Mouse (Mus musculus) left cerebral cortex, adult 8-10 months (tissue): ENCODE measurements around the gene Brsk1. TPM values are rescaled to one million over a fixed set of nuclear protein-coding genes. Genes with fewer than 3 reads are reported as not detected.
A peak's percentile ranks its signal among the peaks of the same experiment; 100 is the strongest.

Source experiments
- DNase-seq, 2 experiments: peaks; one replicate each; pipeline ENCODE4 v3.0.0; 2022; ENCODE audit warnings: low spot score in 2 of 2
- total RNA-seq, 4 experiments: library from RNA; stranded (reverse); gene quantifications; 2 replicates each; pipeline ENCODE4 v1.2.4; 2022

The Brsk1 gene
- total RNA-seq, 4 experiments from 2014 or later, result 377 to 435 (median 401) TPM

DNA sequence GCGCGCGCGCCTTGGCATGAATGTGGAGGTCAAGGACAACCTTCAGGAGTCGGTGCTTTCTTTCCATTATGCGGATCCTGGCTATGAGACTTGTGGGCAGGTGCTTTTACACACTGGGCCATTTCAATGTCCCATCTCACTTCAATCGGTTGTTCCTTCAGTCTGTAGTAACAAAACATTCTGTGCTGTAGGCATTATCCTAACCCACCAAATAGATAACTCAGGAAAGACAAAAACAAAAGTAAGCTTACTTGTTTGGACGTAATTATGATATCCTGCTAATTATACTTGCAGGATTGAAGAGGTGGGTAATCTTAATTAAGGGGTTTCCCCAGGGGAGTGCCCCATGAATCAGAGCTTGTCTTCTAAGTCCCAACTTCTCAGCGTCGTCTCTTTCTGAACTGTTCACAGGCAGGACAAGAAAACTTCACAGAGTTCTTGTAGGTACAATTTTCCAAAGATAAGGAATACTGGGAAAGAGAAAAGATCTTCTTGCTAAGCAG lies 48.7 kb downstream of the Brsk1 start:
- DNase-seq, result no peak

- peak; percentile 91 to 100 for DNase-seq
Measured at GRCm38 (mm10) chr7:4739544-4740275, 49.3 kb downstream of the Brsk1 start, which contains the start of gene Kmt5c. TSS of gene Kmt5c (plus strand) at chr7:4740115.

DNA sequence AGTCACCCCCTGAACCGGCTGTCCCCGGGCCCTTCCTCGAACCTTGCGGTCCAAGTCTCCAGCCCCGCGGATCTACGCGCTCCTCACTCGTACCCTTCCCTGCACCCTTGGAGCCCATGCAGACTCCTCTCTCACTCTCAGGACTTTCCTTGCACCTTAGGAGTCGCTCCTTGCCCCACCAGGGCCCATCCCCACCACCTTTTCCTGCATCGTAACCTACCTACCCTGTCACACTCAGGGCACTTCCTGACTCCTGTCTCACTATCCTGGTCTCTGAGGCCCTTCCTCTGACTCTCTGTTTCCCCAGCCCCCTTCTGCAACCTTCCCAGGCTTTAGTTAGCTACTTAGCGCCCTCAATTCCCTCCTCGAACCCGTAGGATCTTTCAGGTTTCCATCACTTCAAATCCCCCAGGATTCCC lies 49.9 kb downstream of the Brsk1 start:
- DNase-seq, result no peak

GRCm38 (mm10) chr7:4741151-4741550 lies 50.7 kb downstream of the Brsk1 start:
- DNase-seq, result no peak

GRCm38 (mm10) chr7:4741672-4742481 lies 51.5 kb downstream of the Brsk1 start:
- DNase-seq, result no peak

GRCm38 (mm10) chr7:4742482-4742819 lies 52.0 kb downstream of the Brsk1 start:
- DNase-seq, result no peak

GRCm38 (mm10) chr7:4743354-4743753 lies 53.0 kb downstream of the Brsk1 start:
- no peak for DNase-seq

GRCm38 (mm10) chr7:4744886-4745285 lies 54.5 kb downstream of the Brsk1 start:
- DNase-seq, result no peak

DNA sequence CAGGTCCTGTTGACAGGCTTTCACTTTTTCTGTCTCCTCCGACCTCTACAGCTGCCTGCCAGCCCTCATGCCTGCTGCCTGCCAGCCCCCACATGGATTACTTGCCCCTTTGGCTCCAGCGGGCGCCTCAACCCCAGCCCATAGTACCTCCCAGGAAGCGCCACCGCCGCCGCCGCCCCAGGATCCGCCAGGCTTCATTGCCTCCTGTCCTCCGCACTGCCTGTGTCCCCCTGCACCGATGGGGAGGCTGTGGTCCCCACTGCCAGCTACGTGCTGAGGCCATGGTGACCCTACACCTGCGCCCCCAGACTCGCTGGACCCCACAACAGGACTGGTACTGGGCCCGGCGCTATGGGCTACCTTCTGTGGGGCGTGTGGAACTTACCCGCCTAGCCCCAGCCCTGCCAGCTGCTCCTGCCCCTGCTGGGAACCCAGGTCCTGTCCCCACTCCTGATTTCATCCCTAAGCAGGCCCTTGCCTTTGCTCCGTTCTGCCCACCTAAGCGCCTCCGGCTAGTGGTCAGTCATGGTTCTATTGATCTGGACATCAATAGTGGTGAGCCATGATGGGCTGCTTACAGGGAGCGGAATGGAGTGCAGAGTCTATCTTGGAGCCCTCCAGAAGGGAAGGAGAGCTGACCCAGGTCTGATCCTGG lies 56.0 kb downstream of the Brsk1 start:
- no peak for DNase-seq

- DNase-seq, result no peak
Measured at GRCm38 (mm10) chr7:4747156-4747899, 56.9 kb downstream of the Brsk1 start.

DNA sequence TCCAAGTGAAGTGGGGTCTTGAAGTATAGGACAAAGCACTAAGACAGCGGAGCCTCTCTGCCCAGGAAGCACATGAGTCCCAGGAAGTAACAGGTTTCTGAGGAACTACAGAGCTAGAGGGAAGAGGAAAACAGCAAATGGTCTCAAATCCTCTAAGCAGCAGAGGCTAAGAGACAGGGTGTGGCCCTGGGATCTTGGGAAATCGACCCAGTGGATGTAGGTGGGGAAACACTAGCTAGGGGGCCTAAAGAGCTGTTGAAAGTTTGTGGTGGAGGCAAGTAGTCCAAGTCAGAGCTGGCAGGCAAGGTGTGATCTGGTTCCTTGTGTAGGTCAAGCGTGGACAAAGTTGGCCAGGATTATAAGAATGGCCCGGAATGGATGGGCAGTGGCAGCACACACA lies 57.9 kb downstream of the Brsk1 start:
- no peak for DNase-seq

GRCm38 (mm10) chr7:4749169-4749568 lies 58.8 kb downstream of the Brsk1 start:
- DNase-seq, result no peak

DNA sequence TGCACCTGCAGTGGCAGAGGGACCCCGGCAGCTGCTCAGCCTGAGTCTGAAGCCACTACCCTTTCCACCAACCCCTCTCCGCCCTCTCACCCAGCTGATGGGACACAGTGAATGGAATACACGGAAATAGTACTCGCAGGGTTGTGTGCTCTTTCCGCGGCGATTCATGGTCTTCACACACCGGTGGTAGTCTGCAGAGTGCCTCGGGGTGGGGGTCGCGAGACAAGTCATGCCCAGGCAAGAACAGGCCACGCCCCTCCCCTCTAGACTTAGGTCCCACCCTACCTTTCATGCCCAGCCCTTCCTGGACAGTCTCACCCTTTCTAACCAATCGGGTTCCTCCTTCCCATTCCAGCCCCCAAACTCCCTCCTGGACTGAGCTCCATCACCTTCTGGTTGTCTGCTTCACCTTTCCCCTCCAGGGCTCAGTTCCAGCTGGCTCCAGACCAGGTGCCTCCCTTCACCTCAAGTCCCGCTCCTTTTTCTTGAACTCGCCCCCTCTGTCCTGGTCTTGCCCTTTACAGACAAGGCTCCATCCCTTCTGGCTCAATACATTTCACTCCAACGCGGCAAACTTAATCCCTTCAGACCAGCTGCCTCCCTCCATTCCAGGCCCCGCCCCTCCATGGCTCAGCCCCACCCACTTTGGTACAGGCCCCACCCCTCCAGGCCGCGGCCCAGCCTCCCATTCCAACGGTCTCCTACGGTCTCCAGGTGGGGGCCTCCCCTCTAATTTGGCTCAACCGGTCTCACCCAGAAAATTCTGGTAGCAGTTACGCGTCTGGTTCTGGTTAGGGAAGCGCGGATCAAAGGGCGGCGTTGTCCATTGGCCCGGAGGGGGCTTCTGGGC lies 61.8 kb downstream of the Brsk1 start:
- DNase-seq, result no peak

DNA sequence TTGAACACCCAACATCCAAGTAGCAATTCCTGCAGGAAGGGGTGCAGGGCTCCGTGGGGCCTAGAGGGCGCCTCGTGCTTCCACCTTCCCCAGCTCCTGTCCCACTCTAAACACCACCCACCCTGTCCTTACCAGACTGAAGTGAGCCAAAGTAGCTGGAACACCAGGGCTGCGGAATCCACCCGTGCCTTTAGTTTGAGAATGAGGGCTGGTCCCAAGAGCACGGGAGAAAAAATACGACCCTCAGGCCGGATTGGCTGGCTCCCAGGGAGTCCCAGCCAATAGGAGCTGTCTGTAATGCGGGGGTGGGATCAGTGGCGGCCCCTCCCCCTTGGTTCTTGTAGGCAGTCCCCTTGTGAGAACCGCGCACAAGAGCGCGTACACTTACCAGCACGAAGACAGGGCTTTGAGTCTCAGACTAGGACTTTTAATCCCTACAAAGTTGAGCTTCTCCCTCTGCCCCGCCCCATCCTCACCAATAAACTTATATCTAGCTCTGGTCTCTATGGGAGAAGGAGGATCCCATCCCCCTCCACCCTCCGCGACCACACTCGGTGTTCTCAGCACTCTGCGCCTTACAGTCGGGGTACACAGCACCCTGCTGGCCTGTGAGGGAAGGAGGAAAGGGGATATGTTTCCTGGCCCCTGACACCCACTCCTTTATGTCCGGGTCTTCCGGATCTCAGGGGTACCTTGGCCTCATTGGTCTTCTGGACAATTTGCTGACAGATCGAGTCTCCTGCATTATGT lies 62.6 kb downstream of the Brsk1 start, which contains the start of gene Cox6b2:
Gene Cox6b2 (minus strand): TSS at position 274 of the 750 bp plus-strand sequence.
- no peak for DNase-seq

GRCm38 (mm10) chr7:4759670-4760069 lies 69.3 kb downstream of the Brsk1 start:
- no peak for DNase-seq

- DNase-seq, result no peak
Measured at GRCm38 (mm10) chr7:4764946-4765710, 74.7 kb downstream of the Brsk1 start.
